ENCODE assay signal across 37 mouse cellular contexts in genomic region chr10:59581826-59582543, GRCm38 (mm10). TPM values are rescaled to one million over a fixed set of nuclear protein-coding genes. Genes with fewer than 3 reads are reported as not detected.
DNase-seq lines count a peak whose midpoint lies in the region; ATAC-seq and TF ChIP-seq lines count a peak whose summit lies in the region.
"Had no signal": no experiment of that assay in that cellular context is flagged by ENCODE, and none has a peak within 500 bp of the region (broad histone marks: within the 10 kb centered on the region; RNA-seq: fewer than 3 reads in every experiment).

No protein-coding gene starts in this region.

- no peaks in the 10 kb centered on the region for H3K36me3 ChIP-seq in forebrain, embryonic 16.5 days (ENCODE audit: control insufficient read depth, insufficient read depth)
- H3K36me3 ChIP-seq in forebrain, embryonic 13.5 days (ENCODE audit: poor library complexity, severe bottlenecking) = peaks cover 7% of the 10 kb centered on the region; the same call in 1 of the 2 replicates
- H3K36me3 ChIP-seq in MEL (ENCODE audit: control insufficient read depth in 1 of 2, insufficient read depth in 2 of 2, low read length in 2 of 2) = peaks cover 0 to 17% of the 10 kb centered on the region in 2 experiments; a peak in 2 of 4 replicates
- H3K36me3 ChIP-seq: midbrain, embryonic 15.5 days had no signal

- H3K4me2 ChIP-seq in forebrain, embryonic 16.5 days (ENCODE audit: low read length) = no peak overlapping the region
- no peak overlapping the region for H3K4me2 ChIP-seq in forebrain, embryonic 13.5 days
- H3K4me2 ChIP-seq: embryonic facial prominence, embryonic 13.5 days; heart, embryonic 11.5 days; hindbrain, embryonic 14.5 days; limb, embryonic 12.5 days; midbrain, embryonic 15.5 days had no signal

- no peak overlapping the region for H3K9ac ChIP-seq in forebrain, embryonic 16.5 days (replicated peaks; ENCODE audit: low read depth, low read length)
- H3K9ac ChIP-seq in forebrain, embryonic 13.5 days = no peak overlapping the region
- H3K9ac ChIP-seq in MEL (ENCODE audit: control insufficient read depth, low read depth, low read length, poor library complexity, severe bottlenecking) = no peak overlapping the region
- H3K9ac ChIP-seq: embryonic facial prominence, embryonic 13.5 days; hindbrain, embryonic 14.5 days; limb, embryonic 12.5 days; midbrain, embryonic 15.5 days had no signal

- peak; percentile 49 for DNase-seq in MEL (ENCODE audit: low read depth, low spot score)
- peak; percentile 49 for DNase-seq in induced T-regulatory cell, adult 2 months (ENCODE audit: low read depth)
- DNase-seq in embryo, embryonic 10 days (ENCODE audit: low spot score) = no peak
- no peak for DNase-seq in heart, postnatal 25 days (ENCODE audit: low spot score)
- DNase-seq: adrenal gland, postnatal 25 days; cerebellum, adult 9-10 months; gastrocnemius, postnatal 14 days; heart, adult 11 months; kidney, adult 11 months; kidney, postnatal 25 days; lung, adult 18-20 months; lung, postnatal 4 days; right cerebral cortex, adult 18-20 months; spleen, adult 18-20 months; thymus, postnatal 25 days had no signal

- no peak overlapping the region for H3K4me3 ChIP-seq in forebrain, embryonic 16.5 days (replicated peaks; ENCODE audit: low read length)
- H3K4me3 ChIP-seq in forebrain, embryonic 13.5 days = no peak overlapping the region
- no peak overlapping the region for H3K4me3 ChIP-seq in MEL (ENCODE audit: control insufficient read depth in 1 of 2, insufficient read depth in 1 of 2, low read depth in 2 of 2, low read length in 2 of 2)
- H3K4me3 ChIP-seq: embryonic facial prominence, embryonic 13.5 days; forebrain, embryonic 10.5 days; limb, embryonic 12.5 days; midbrain, embryonic 15.5 days had no signal

- intact Hi-C loops in heart, postnatal 25 days (cut with DNase I) = no loop called here

- no peaks in the 10 kb centered on the region for H3K79me2 ChIP-seq in MEL (ENCODE audit: control insufficient read depth, insufficient read depth, low read length, poor library complexity)

- TF ChIP-seq RAD21 in MEL (IDR thresholded peaks at IDR 0.05; ENCODE audit: low read depth, low read length) = no peak

- H3K4me1 ChIP-seq in forebrain, embryonic 16.5 days (replicated peaks; ENCODE audit: control insufficient read depth, insufficient read depth, low read length) = no peaks in the 10 kb centered on the region
- peaks cover 7% of the 10 kb centered on the region; the same call in 1 of the 2 replicates for H3K4me1 ChIP-seq in forebrain, embryonic 13.5 days
- peaks cover 0 to 18% of the 10 kb centered on the region in 2 experiments; a peak in 3 of 4 replicates for H3K4me1 ChIP-seq in MEL (ENCODE audit: control insufficient read depth in 1 of 2, insufficient read depth in 2 of 2, low read length in 2 of 2)

- WGBS in forebrain, embryonic 16.5 days = 34% methylated on average over 1 of the region's 1 CpGs
- 40% methylated on average over 1 of the region's 1 CpGs for WGBS in forebrain, embryonic 13.5 days

- TF ChIP-seq EP300 in MEL (IDR thresholded peaks at IDR 0.05; ENCODE audit: low read depth in 1 of 2, low read length in 2 of 2) = no peak

- no peaks in the 10 kb centered on the region for H3K27me3 ChIP-seq in forebrain, embryonic 16.5 days (replicated peaks; ENCODE audit: control insufficient read depth, insufficient read depth, low read length)
- no peaks in the 10 kb centered on the region for H3K27me3 ChIP-seq in forebrain, embryonic 13.5 days
- no peaks in the 10 kb centered on the region for H3K27me3 ChIP-seq in MEL (ENCODE audit: control insufficient read depth in 1 of 2, insufficient read depth in 2 of 2, low read length in 2 of 2)
- H3K27me3 ChIP-seq: embryonic facial prominence, embryonic 13.5 days; limb, embryonic 12.5 days; midbrain, embryonic 15.5 days had no signal

- no peaks in the 10 kb centered on the region for H3K9me3 ChIP-seq in forebrain, embryonic 16.5 days (ENCODE audit: control insufficient read depth, low read length)
- no peaks in the 10 kb centered on the region for H3K9me3 ChIP-seq in forebrain, embryonic 13.5 days (replicated peaks)
- no peaks in the 10 kb centered on the region for H3K9me3 ChIP-seq in MEL (replicated peaks; ENCODE audit: insufficient read depth, low read length)
- H3K9me3 ChIP-seq: embryonic facial prominence, embryonic 13.5 days; forebrain, embryonic 10.5 days; midbrain, embryonic 15.5 days had no signal

- TF ChIP-seq CTCF in MEL (IDR thresholded peaks at IDR 0.05 in 2 of 3, conservative IDR thresholded peaks at IDR 0.05 in 1 of 3; ENCODE audit: control insufficient read depth in 1 of 3, insufficient read depth in 1 of 3, low read depth in 2 of 3, low read length in 3 of 3, poor library complexity in 1 of 3, severe bottlenecking in 1 of 3) = no peak

- no peak for TF ChIP-seq POLR2A in MEL (IDR thresholded peaks at IDR 0.05; ENCODE audit: control insufficient read depth in 1 of 2, insufficient read depth in 1 of 2, low read depth in 1 of 2, low read length in 2 of 2, poor library complexity in 1 of 2)

- no peak overlapping the region for H3K27ac ChIP-seq in forebrain, embryonic 16.5 days (ENCODE audit: low read length)
- no peak overlapping the region for H3K27ac ChIP-seq in forebrain, embryonic 13.5 days
- no peak overlapping the region for H3K27ac ChIP-seq in MEL (ENCODE audit: control insufficient read depth, low read depth, low read length)
- H3K27ac ChIP-seq: embryonic facial prominence, embryonic 13.5 days; forebrain, embryonic 10.5 days; hindbrain, embryonic 14.5 days; limb, embryonic 12.5 days; midbrain, embryonic 15.5 days had no signal

- peak; percentile 57 for ATAC-seq in forebrain, embryonic 16.5 days
- no peak for ATAC-seq in forebrain, embryonic 13.5 days
- peak; percentile 47 for ATAC-seq in megakaryocyte progenitor cell, adult 5-6 weeks (replicated peaks; ENCODE audit: poor library complexity)
- ATAC-seq: inflammation-experienced regulatory T-cells, adult 6 months; lung, postnatal 0 days; midbrain, embryonic 15.5 days had no signal

TF ChIP-seq in MEL, 35 proteins besides CTCF, POLR2A, EP300 and RAD21:
- TF ChIP-seq POLR2AphosphoS2 (IDR thresholded peaks at IDR 0.05; ENCODE audit: low read length) = no peak
- TF ChIP-seq MAX (IDR thresholded peaks at IDR 0.05; ENCODE audit: low read length) = no peak
- peak; percentile 14; the same call in 1 of the 2 replicates for TF ChIP-seq TAL1 (IDR thresholded peaks at IDR 0.05; ENCODE audit: low read length)
- peak; percentile 44; the same call in 1 of the 2 replicates for TF ChIP-seq GATA1 (IDR thresholded peaks at IDR 0.05; ENCODE audit: low read depth, low read length)
- TF ChIP-seq TCF12 (IDR thresholded peaks at IDR 0.05; ENCODE audit: low read depth, low read length) = 0 out of 2 replicates have a peak, but pooled peaks have one; percentile 20
- peak; percentile 99 for TF ChIP-seq TBP (IDR thresholded peaks at IDR 0.05; ENCODE audit: low read depth, low read length)
- TF ChIP-seq MAFK (IDR thresholded peaks at IDR 0.05; ENCODE audit: borderline replicate concordance, low read depth, low read length) = peak; percentile 77
- TF ChIP-seq POLR2AphosphoS5 (IDR thresholded peaks at IDR 0.05; ENCODE audit: borderline replicate concordance, low read depth, low read length) = no peak
- no peak for TF ChIP-seq ZC3H11A (IDR thresholded peaks at IDR 0.05; ENCODE audit: low read depth, low read length)

RNA-seq across cellular contexts. Expression of gene Gm10322, which starts 33.9 kb away (rescaled TPM):
- polyA plus RNA-seq in forebrain, embryonic 16.5 days (2015; fragmentation: Nextera tagmentation; extraction: Ambion mirVana) = not detected in 2 replicates
- polyA plus RNA-seq in forebrain, embryonic 13.5 days (2015; fragmentation: Nextera tagmentation; extraction: Ambion mirVana) = not detected in 2 replicates
- 0.58 TPM in 1 of 2 replicates, not detected in the other for total RNA-seq in MEL (2012; rRNA removed)
- not detected for polyA plus RNA-seq in MEL (2012; ENCODE audit: insufficient read depth in 1 of 2, insufficient read length in 2 of 2, low read depth in 1 of 2, low replicate concordance in 2 of 2, missing spikeins in 1 of 2)
- total RNA-seq in megakaryocyte progenitor cell, adult 5-6 weeks (2015) = not detected in 2 replicates
- not detected in 2 replicates for total RNA-seq in megakaryocyte progenitor cell, adult 5-6 weeks (2017)
- not detected for total RNA-seq in heart, postnatal 25 days (2021)
- total RNA-seq: adrenal gland, adult 18-20 months; adrenal gland, postnatal 25 days; gastrocnemius, postnatal 14 days; hematopoietic stem cell, adult 5-6 weeks; layer of hippocampus, adult 18-20 months; layer of hippocampus, postnatal 10 days; left cerebral cortex, adult 18-20 months; left cerebral cortex, postnatal 25 days; neutrophil, adult 5-6 weeks had no signal
- polyA plus RNA-seq: embryonic facial prominence, embryonic 13.5 days; forebrain, embryonic 10.5 days; heart, embryonic 11.5 days; heart, embryonic 16.5 days; hindbrain, embryonic 14.5 days; inflammation-experienced regulatory T-cells, adult 6 months; kidney, embryonic 14.5 days; limb, embryonic 12.5 days; lung, postnatal 0 days; midbrain, embryonic 15.5 days; neural tube, embryonic 11.5 days; stomach, embryonic 16.5 days had no signal

RNA-seq across cellular contexts. Expression of gene Mcu, which starts 34.5 kb away (rescaled TPM):
- 26.3 and 27.3 TPM in 2 replicates for polyA plus RNA-seq in forebrain, embryonic 16.5 days (2015; fragmentation: Nextera tagmentation; extraction: Ambion mirVana)
- 18.1 TPM in 2 replicates for polyA plus RNA-seq in forebrain, embryonic 13.5 days (2015; fragmentation: Nextera tagmentation; extraction: Ambion mirVana)
- total RNA-seq in MEL (2012; rRNA removed) = 7.7 TPM in 2 replicates
- polyA plus RNA-seq in MEL (2012; ENCODE audit: insufficient read depth in 1 of 2, insufficient read length in 2 of 2, low read depth in 1 of 2, low replicate concordance in 2 of 2, missing spikeins in 1 of 2) = 1 to 10 TPM in 1 of 2 experiments, not detected in 1; 9.4 TPM
- 39.5 and 43.0 TPM in 2 replicates for total RNA-seq in megakaryocyte progenitor cell, adult 5-6 weeks (2015)
- total RNA-seq in megakaryocyte progenitor cell, adult 5-6 weeks (2017) = 57.3 and 60.1 TPM in 2 replicates
- 10 to 100 TPM; 21.3 to 22.6 TPM for total RNA-seq in heart, postnatal 25 days (2021)

Comparison
In these comparisons a context has a peak if more than half of its experiments do, and no peak if none do; other contexts are left out.
1. DNase-seq: peak in MEL (single experiment) and induced T-regulatory cell, adult 2 months (single experiment); none in embryo, embryonic 10 days (single experiment) and heart, postnatal 25 days (single experiment).